Mouse (Mus musculus) cerebellum, postnatal 4 days (tissue): ENCODE results near the gene Mfsd6.

Source experiments
- DNase-seq, 2 experiments: peaks; one replicate each; pipeline ENCODE4 v3.0.0; 2022; ENCODE audit warnings: low spot score in 2 of 2, mixed read lengths in 1 of 2

Mfsd6 gene

GRCm38 (mm10) chr1:52640266-52640665 lies 87.0 kb downstream of the Mfsd6 start:
- no peak for DNase-seq

GRCm38 (mm10) chr1:52639090-52639489 lies 88.2 kb downstream of the Mfsd6 start:
- DNase-seq = no peak

GRCm38 (mm10) chr1:52638101-52638500 lies 89.2 kb downstream of the Mfsd6 start:
- DNase-seq = no peak

- DNase-seq = no peak
These were observed 91.3 kb downstream of the Mfsd6 start for GRCm38 (mm10) chr1:52635932-52636331.

GRCm38 (mm10) chr1:52634251-52634650 lies 93.0 kb downstream of the Mfsd6 start:
- DNase-seq = no peak

- no peak for DNase-seq
These were observed 95.7 kb downstream of the Mfsd6 start for GRCm38 (mm10) chr1:52631570-52631969.

GRCm38 (mm10) chr1:52630937-52631299 lies 96.3 kb downstream of the Mfsd6 start:
- DNase-seq = no peak

GRCm38 (mm10) chr1:52630248-52630936 lies 96.9 kb downstream of the Mfsd6 start, which contains the start of gene Nemp2:
Gene Nemp2, plus strand, starts transcription at chr1:52630703.
- peak; percentile 96 for DNase-seq

GRCm38 (mm10) chr1:52620442-52620841 lies 106.8 kb downstream of the Mfsd6 start:
- no peak for DNase-seq

- no peak for DNase-seq
These were observed 109.0 kb downstream of the Mfsd6 start for GRCm38 (mm10) chr1:52618217-52618616.

GRCm38 (mm10) chr1:52608486-52608885 lies 118.8 kb downstream of the Mfsd6 start:
- no peak for DNase-seq

GRCm38 (mm10) chr1:52607700-52608099 lies 119.6 kb downstream of the Mfsd6 start:
- DNase-seq = no peak
